Mouse (Mus musculus): ENCODE measurements at regions not wholly inside any gene's neighbourhood (a gene's known extent, or its start where the extent isn't known, plus 50 kb on each side); places are given as distances from the start of the nearest gene placed in this dataset.

GRCm38 (mm10) chr10:67819534-67819933 lies 92.9 kb downstream of the Zfp365 start:
- no peak for DNase-seq (ENCODE audit: low spot score in 2 of 2)

DNA sequence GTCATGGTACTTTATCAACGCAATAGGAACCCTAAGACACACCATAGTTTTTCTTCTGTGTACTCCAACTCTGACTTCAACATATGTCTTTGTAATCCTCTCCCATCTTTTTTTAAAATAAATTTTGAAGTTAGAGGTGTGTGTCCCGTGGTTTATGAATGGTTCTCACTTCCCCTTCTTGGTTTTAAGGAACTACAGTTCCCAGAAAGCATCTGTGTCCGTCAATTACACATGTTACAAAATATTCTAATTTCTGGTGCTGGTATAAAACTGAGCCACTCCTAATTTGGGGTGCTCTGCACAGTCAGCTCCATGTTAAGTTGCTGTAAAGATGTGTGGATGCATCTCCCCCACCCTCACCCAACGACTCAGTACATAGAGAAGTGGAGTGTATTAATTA lies 98.6 kb downstream of the Zfp365 start:
- no peak for DNase-seq (ENCODE audit: low spot score in 2 of 2)

DNA sequence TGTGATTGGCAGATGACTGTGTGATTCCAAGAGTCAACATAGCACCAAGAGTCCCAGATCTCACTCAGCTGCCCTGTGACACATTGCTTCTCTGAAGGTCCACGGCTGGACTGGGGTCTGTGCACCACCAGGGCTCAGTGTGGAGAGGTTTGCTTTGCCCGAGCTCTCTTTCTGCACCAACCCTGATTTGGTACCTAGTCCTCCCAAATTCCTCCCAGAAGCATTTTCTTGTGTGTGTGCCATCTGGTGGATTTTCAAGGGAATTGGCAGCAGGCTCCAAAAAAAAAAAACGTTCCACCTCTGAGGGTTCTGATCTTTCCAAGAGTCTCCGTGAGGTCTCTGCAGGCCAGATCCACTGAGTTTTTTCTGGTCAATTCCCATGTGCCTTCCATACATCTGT lies 107.3 kb downstream of the Zfp365 start:
- peak; percentile 16 to 23 for DNase-seq (ENCODE audit: low spot score in 2 of 2)

DNA sequence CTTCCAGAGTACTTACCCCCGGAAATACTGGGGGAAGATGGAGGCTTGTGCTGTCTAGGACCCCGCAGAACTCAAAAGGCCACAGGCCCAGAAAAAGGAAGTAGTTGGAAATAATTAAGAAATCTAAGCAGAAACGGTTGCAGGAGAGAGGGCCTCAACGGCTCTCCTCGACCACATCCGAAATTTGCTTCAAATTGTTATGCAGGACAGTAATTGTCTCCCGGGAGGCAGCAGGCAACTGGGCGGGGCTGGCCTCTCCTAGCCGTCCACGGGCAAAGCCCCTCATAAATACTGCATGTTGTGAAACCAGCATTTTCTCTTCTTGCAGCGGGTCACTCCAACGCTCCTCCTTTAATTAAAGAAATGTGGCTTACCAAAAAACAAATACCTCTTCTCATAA lies 107.8 kb downstream of the Zfp365 start:
- DNase-seq (ENCODE audit: low spot score in 2 of 2), result no peak

- no peak for DNase-seq (ENCODE audit: low spot score in 2 of 2)
Observed at GRCm38 (mm10) chr10:67802156-67802555, 110.3 kb downstream of the Zfp365 start.

GRCm38 (mm10) chr10:67801619-67802018 lies 110.8 kb downstream of the Zfp365 start:
- DNase-seq (ENCODE audit: low spot score in 2 of 2), result no peak

DNA sequence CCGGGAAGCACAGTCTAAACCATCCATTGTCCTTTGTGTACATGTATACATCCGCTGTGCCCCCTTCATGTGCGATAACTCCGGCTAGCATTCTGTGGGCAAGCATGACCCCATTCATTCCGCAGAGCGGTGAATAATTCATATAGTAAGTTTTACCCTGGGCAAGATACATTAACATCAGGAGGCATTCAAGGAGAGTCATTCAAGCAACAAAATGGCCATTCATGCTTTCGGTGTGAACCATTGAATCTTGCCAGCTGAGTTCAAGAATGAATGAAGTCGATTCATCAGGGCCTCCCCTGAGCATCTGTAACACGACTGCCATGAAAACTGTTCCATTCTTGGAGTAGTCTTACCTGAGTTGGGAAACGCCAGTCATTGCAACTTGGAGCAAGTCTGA lies 113.5 kb downstream of the Zfp365 start:
- no peak for DNase-seq (ENCODE audit: low spot score in 2 of 2)

GRCm38 (mm10) chr10:67793206-67793605 lies 119.3 kb downstream of the Zfp365 start:
- no peak for DNase-seq (ENCODE audit: low spot score in 2 of 2)

DNA sequence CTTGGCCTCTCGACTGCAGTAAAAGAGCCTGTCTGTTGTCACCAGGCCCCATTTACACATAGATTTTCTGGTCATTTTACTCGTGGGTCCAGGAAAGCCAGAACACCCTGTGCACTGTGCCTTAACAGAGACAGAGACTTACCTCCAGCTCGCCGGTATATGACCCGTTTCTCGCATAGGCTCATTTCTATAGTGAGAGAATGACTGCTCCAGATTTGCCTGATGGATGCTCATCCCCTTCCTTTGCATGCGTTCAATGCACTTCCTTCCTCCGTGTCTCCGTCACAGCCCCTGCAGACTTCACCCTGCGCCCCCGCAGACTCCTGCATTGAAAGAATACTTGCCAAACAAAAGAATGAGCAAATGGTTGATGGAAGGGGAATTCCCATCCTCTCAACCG lies 122.8 kb downstream of the Zfp365 start:
- DNase-seq (ENCODE audit: low spot score in 2 of 2), result no peak

- no peak for DNase-seq (ENCODE audit: low spot score in 2 of 2)
Observed at GRCm38 (mm10) chr10:67788116-67788515, 124.3 kb downstream of the Zfp365 start.

- no peak for DNase-seq (ENCODE audit: low spot score in 2 of 2)
Observed at GRCm38 (mm10) chr10:67785563-67785962, 126.9 kb downstream of the Zfp365 start.

DNA sequence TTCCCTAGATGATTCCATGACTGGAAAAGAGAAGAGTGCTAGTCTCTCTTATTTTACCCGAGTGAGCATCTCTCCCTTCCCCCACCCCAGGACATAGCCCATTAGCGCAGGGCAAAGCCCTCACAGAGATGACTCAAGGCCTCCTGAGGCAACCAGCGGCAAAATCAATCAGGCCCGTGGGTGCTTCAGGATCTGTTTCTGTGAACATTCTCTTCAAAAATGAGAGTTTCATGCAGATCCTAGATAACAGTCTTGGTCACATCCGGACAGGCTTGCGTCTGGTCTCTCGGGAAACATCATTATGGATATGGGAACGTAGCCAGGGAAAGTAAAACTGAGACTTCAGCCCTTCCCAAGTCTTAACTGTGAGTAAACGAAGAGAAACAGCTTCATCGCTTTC lies 134.1 kb downstream of the Zfp365 start:
- DNase-seq (ENCODE audit: low spot score in 2 of 2), result no peak

GRCm38 (mm10) chr10:67777721-67778120 lies 134.7 kb downstream of the Zfp365 start:
- DNase-seq (ENCODE audit: low spot score in 2 of 2), result no peak

DNA sequence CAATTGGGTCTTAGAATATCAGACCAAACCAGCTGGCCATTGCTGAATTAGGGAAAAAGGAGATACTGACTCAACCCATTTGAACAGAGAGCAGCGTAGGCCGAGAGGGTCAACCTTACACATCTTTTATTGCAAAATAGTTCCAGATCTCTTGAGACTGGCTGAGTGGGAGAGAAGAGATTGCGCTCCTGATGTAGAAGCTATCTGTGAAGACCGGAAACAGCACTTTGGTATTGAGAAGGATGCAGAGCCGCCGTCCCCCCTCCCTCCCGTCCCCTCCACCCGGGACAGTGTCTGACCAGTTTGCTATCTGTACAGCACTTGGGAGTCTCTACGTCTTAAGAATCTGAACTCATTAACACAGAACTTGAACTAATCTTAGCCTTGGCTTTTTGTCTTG lies 135.6 kb downstream of the Zfp365 start:
- DNase-seq (ENCODE audit: low spot score in 2 of 2), result no peak

DNA sequence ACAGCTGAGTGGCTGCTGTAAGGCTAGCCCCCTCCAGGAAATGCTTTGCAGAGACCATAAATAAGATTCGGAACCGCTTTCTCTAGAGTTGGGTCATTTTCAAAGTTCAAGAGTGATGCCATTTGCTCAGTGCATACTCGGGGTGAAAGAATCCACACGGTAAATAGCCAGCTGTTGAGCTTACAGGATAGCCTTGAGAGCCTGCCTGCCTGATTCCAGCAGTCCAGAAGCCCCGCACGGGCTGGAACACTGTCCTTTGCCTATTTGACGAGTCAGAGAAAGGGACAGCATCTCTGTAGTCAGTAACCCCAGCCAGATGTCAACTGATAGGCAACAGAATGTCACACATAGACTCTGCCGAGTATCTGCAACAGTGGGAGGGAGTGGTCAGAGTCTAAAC lies 140.7 kb downstream of the Zfp365 start:
- no peak for DNase-seq (ENCODE audit: low spot score in 2 of 2)

- peak; percentile 40 to 55 for DNase-seq (ENCODE audit: low spot score in 2 of 2)
Observed at GRCm38 (mm10) chr10:67766099-67766498, 146.4 kb downstream of the Zfp365 start.

- no peak for DNase-seq (ENCODE audit: low spot score in 2 of 2)
Observed at GRCm38 (mm10) chr10:67760424-67760823, 152.0 kb downstream of the Zfp365 start.

- no peak for DNase-seq (ENCODE audit: low spot score in 2 of 2)
Observed at GRCm38 (mm10) chr10:67748121-67748520, 164.3 kb downstream of the Zfp365 start.

DNA sequence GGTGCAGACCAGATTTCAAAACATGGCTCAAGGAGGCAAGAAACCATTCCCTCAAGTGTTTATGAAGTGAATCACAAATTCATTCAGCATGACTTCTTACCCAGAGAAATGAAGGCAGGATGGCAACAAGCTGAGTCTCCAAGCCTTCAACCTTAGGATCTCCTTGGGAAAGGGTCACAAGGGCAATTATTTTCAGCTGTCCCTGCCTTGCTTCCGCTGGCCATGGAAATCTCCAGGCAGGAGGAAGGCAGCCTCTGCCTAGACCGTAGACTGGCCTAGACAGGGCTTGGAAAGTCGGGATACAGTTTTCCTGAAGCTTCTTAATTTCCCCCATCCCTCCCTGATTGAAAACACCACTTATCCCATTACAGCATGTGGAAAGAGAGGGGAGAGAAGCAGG lies 165.0 kb downstream of the Zfp365 start:
- no peak for DNase-seq (ENCODE audit: low spot score in 2 of 2)

GRCm38 (mm10) chr10:67746140-67746539 lies 166.3 kb downstream of the Zfp365 start:
- DNase-seq (ENCODE audit: low spot score in 2 of 2), result no peak

- DNase-seq (ENCODE audit: low spot score in 2 of 2), result no peak
Observed at GRCm38 (mm10) chr10:67743561-67743960, 168.9 kb downstream of the Zfp365 start.

DNA sequence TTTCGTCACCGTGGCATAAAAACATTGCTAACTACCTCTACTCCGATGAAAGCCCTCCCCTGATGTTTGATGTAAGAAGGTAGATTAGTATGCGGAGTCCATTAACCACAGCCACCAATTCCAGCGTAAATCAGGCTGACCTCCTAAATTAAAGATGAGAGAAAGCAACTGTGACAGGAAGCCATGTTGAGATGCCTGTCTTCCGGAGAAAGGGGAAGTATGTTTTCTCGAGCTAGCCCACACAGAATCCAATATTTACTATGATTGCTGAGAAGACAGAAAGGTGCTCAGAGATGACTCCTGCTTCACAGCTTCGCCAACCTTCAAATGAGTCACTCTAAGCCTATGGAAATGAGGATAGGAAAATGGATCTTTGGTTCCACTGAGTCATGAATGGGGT lies 169.6 kb downstream of the Zfp365 start:
- no peak for DNase-seq (ENCODE audit: low spot score in 2 of 2)

GRCm38 (mm10) chr10:67742305-67742704 lies 170.2 kb downstream of the Zfp365 start:
- DNase-seq (ENCODE audit: low spot score in 2 of 2), result no peak

DNA sequence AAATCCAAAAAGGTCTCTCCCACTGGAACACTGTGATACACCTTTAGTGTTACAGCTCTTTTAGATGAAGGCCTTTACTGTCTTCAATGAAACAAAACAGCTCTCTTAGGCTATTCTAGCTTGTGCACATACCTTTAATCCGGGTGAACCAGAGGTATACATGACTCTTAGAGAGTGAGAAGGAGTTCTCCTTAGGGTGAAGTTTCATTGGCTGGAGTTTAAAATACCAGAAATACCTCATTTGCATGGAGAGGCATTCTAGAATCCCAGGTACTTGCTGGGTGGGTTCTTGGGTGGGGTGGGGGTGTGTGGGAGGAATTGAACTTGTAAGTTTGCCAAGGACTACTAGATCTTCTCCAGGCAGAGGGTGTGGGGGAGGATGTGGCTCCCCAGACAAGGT lies 173.3 kb downstream of the Zfp365 start:
- DNase-seq (ENCODE audit: low spot score in 2 of 2), result no peak

DNA sequence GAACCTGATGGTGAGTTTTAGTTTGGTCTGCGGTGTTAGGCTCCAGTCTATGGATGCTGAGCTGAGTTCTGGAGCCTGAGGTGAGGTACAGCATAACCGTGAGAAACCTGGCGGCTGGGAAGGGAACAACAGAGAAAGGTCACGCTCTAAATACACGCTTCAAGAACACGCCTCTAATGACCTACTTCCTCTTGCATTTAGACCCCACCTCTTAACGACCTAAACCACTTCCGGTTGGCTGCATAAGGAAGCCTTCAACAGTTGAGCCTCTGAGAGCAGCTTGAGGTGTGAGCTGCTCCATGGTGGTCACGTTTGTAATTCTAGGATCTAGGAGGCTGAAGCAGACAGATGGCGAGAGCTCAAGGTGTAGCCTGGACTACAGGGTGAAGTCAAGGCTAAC lies 175.8 kb downstream of the Zfp365 start:
- DNase-seq (ENCODE audit: low spot score in 2 of 2), result no peak
